Mouse (Mus musculus) limb, embryonic 14.5 days (tissue): ENCODE measurements around the gene Mptx2. TPM values are rescaled to one million over a fixed set of nuclear protein-coding genes. Genes with fewer than 3 reads are reported as not detected.
"Not testable (repeated sequence)": the region's sequence is repeated elsewhere in the genome, so short reads cannot be mapped to it uniquely, and the experiment has no call there.

ENCODE experiments used
- ATAC-seq: fragments of 200-750 bp; cut with Nextera tagmentation; 2 replicates; pipeline ENCODE4 v1.8.0; 2017; ENCODE audit warnings: low read depth, moderate number of reproducible peaks, moderate TSS enrichment; ENCODE audit not compliant: low FRiP score
- DNase-seq: peaks from one replicate; pipeline ENCODE4 v3.0.0-alpha.2; 2015; ENCODE audit warnings: low spot score
- H3K27ac ChIP-seq: fragments of 300-500 bp; sonication (generic); replicated peaks from 2 replicates; pipeline ENCODE4 v1.5.1; 2014; ENCODE audit warnings: low read depth, mild to moderate bottlenecking, low read length, moderate library complexity, mixed read lengths
- H3K27me3 ChIP-seq: fragments of 300-500 bp; sonication (generic); 2 replicates; pipeline ENCODE4 v1.6.1; 2014; ENCODE audit warnings: low read length, mixed read lengths; ENCODE audit not compliant: control insufficient read depth, insufficient read depth
- H3K36me3 ChIP-seq: fragments of 300-500 bp; sonication (generic); 2 replicates; pipeline ENCODE4 v1.6.1; 2014; ENCODE audit warnings: mild to moderate bottlenecking, low read length, moderate library complexity, mixed read lengths; ENCODE audit not compliant: control insufficient read depth, insufficient read depth
- H3K4me1 ChIP-seq: fragments of 300-500 bp; sonication (generic); 2 replicates; pipeline ENCODE4 v1.6.1; 2014; ENCODE audit warnings: antibody characterized with exemption, low read length, mixed read lengths; ENCODE audit not compliant: control insufficient read depth, insufficient read depth
- H3K4me2 ChIP-seq: fragments of 300-500 bp; sonication (generic); replicated peaks from 2 replicates; pipeline ENCODE4 v1.6.1; 2014; ENCODE audit warnings: low read depth, mild to moderate bottlenecking, low read length, moderate library complexity; ENCODE audit not compliant: severe bottlenecking
- H3K4me3 ChIP-seq: fragments of 300-500 bp; sonication (generic); replicated peaks from 2 replicates; pipeline ENCODE4 v1.5.1; 2014; ENCODE audit warnings: low read length
- H3K9ac ChIP-seq: fragments of 300-500 bp; sonication (generic); 2 replicates; pipeline ENCODE4 v1.6.1; 2014; ENCODE audit warnings: mild to moderate bottlenecking, low read depth, low read length, moderate library complexity; ENCODE audit not compliant: severe bottlenecking
- H3K9me3 ChIP-seq: fragments of 300-500 bp; sonication (generic); 2 replicates; pipeline ENCODE4 v1.6.1; 2016; ENCODE audit warnings: low read length; ENCODE audit not compliant: control insufficient read depth
- POLR2A ChIP-seq: fragments of 200-500 bp; IDR thresholded peaks from 2 replicates; pipeline ENCODE4 v1.8.0; 2012; ENCODE audit warnings: inconsistent platforms, mild to moderate bottlenecking, moderate library complexity, borderline replicate concordance; ENCODE audit not compliant: insufficient read depth, insufficient read length; ENCODE audit errors: extremely low read depth
- WGBS: fragments of 180-500 bp; shearing (Covaris S2); extraction: QIAGEN DNeasy Blood & Tissue Kit; methylation state at CpG from one replicate; pipeline ENCODE4 v1.1.7; 2014; 5-methylcytosine and 5-hydroxymethylcytosine counted together
- polyA plus RNA-seq, 2 experiments: library from polyadenylated mRNA; depleted of rRNA in 1 of 2; stranded (reverse) in 1 of 2; unstranded in 1 of 2; fragments of >200 nt; fragmentation: Nextera tagmentation in 1 of 2; extraction: Ambion mirVana in 1 of 2; gene quantifications; 2 replicates each; pipeline versions ENCODE4 v1.2.1 to v1.2.3; 2012 to 2014

The Mptx2 gene
- polyA plus RNA-seq, 2 experiments = not detected

DNA sequence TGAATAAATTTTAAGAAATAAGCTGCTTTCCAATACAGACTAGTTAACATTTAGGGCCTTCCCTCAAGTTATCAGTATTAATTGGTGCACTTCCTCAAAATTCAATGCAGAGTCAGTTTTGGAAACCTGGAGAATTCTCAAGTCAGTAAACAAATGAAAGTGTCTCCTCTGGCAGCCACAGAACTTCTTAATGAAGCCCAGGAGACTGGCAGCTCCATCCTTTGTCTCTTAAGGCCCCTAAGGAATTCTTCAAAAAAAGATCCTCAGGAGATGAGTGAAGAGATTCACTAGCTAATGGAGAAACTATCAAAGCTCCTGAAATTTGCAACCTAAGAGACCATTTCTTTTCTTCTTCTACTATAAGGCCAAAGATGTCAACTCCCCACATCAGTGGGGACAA lies 11.9 kb downstream of the Mptx2 start, which contains the start of gene Olfr418:
Gene Olfr418 (plus strand): TSS at position 301 of the 400 bp plus-strand sequence.
- H3K27ac ChIP-seq = no peak within 1 kb of the TSS
- H3K9me3 ChIP-seq = no peaks in the 10 kb centered on the region
- H3K9ac ChIP-seq = no peak within 1 kb of the TSS
- no peaks in the 10 kb centered on the region for H3K36me3 ChIP-seq
- H3K4me3 ChIP-seq = no peak within 1 kb of the TSS
- no peaks in the 10 kb centered on the region for H3K4me1 ChIP-seq
- TF ChIP-seq POLR2A = no peak
- ATAC-seq = no peak
- no peak for DNase-seq
- H3K4me2 ChIP-seq = no peak within 1 kb of the TSS
- no peaks in the 10 kb centered on the region for H3K27me3 ChIP-seq

- DNase-seq = no peak
- 86% methylated on average over 3 of the region's 3 CpGs for WGBS
- H3K9ac ChIP-seq = no peak overlapping the region
- no peak overlapping the region for H3K4me3 ChIP-seq
- no peak overlapping the region for H3K4me2 ChIP-seq
- no peaks in the 10 kb centered on the region for H3K4me1 ChIP-seq
- no peaks in the 10 kb centered on the region for H3K9me3 ChIP-seq
- H3K27ac ChIP-seq = no peak overlapping the region
- no peaks in the 10 kb centered on the region for H3K27me3 ChIP-seq
- ATAC-seq = no peak
- TF ChIP-seq POLR2A = no peak
- H3K36me3 ChIP-seq = no peaks in the 10 kb centered on the region
Measured at GRCm38 (mm10) chr1:173249888-173250287, 27.7 kb downstream of the Mptx2 start.

GRCm38 (mm10) chr1:173237004-173237403 lies 40.6 kb downstream of the Mptx2 start:
- H3K9me3 ChIP-seq, H3K36me3 ChIP-seq, DNase-seq, H3K27ac ChIP-seq, H3K9ac ChIP-seq, H3K27me3 ChIP-seq, ATAC-seq, H3K4me2 ChIP-seq, H3K4me3 ChIP-seq, H3K4me1 ChIP-seq: not testable (repeated sequence)
- WGBS = 84% methylated on average over 1 of the region's 1 CpGs

GRCm38 (mm10) chr1:173227081-173227480 lies 50.5 kb downstream of the Mptx2 start, which contains the start of gene Fcer1a:
Fcer1a (minus strand) TSS chr1:173227214.
- no peak for TF ChIP-seq POLR2A
- Histone ChIP-seq H3K27me3 (no peaks in the 10 kb centered on the region), H3K9me3 (no peaks in the 10 kb centered on the region), H3K4me2 (no peak within 1 kb of the TSS), H3K4me1 (no peaks in the 10 kb centered on the region), H3K4me3 (no peak within 1 kb of the TSS), H3K27ac (no peak within 1 kb of the TSS), H3K36me3 (no peaks in the 10 kb centered on the region), H3K9ac (no peak within 1 kb of the TSS)
- DNase-seq = no peak
- no peak for ATAC-seq
- 69% methylated on average over 2 of the region's 2 CpGs for WGBS

Other genes starting within 250 kb of the Mptx2 start
- not detected in 2 replicates for gene Olfr1408, start 140.4 kb downstream of the Mptx2 start, polyA plus RNA-seq (2012; rRNA removed)
- gene Olfr1408, start 140.4 kb downstream of the Mptx2 start, polyA plus RNA-seq (2014; fragmentation: Nextera tagmentation; extraction: Ambion mirVana) = not detected in 2 replicates
- gene Olfr1406, start 87.1 kb downstream of the Mptx2 start, polyA plus RNA-seq (2012; rRNA removed) = not detected in 2 replicates
- gene Olfr1406, start 87.1 kb downstream of the Mptx2 start, polyA plus RNA-seq (2014; fragmentation: Nextera tagmentation; extraction: Ambion mirVana) = not detected in 2 replicates
- gene Olfr218, start 80.0 kb downstream of the Mptx2 start, polyA plus RNA-seq (2012; rRNA removed) = not detected in 2 replicates
- not detected in 2 replicates for gene Olfr218, start 80.0 kb downstream of the Mptx2 start, polyA plus RNA-seq (2014; fragmentation: Nextera tagmentation; extraction: Ambion mirVana)
- not detected in 2 replicates for gene Olfr1404, start 65.4 kb downstream of the Mptx2 start, polyA plus RNA-seq (2012; rRNA removed)
- gene Olfr1404, start 65.4 kb downstream of the Mptx2 start, polyA plus RNA-seq (2014; fragmentation: Nextera tagmentation; extraction: Ambion mirVana) = not detected in 2 replicates
- gene Fcer1a, start 50.6 kb downstream of the Mptx2 start, polyA plus RNA-seq (2012; rRNA removed) = 0.09 and 0.13 TPM in 2 replicates
- gene Fcer1a, start 50.6 kb downstream of the Mptx2 start, polyA plus RNA-seq (2014; fragmentation: Nextera tagmentation; extraction: Ambion mirVana) = 0.28 TPM in 1 of 2 replicates, not detected in the other
- gene Olfr418, start 11.8 kb downstream of the Mptx2 start, polyA plus RNA-seq (2012; rRNA removed) = not detected in 2 replicates
- not detected in 2 replicates for gene Olfr418, start 11.8 kb downstream of the Mptx2 start, polyA plus RNA-seq (2014; fragmentation: Nextera tagmentation; extraction: Ambion mirVana)
- 2.1 and 2.2 TPM in 2 replicates for gene Ackr1, start 56.0 kb upstream of the Mptx2 start, polyA plus RNA-seq (2012; rRNA removed)
- gene Ackr1, start 56.0 kb upstream of the Mptx2 start, polyA plus RNA-seq (2014; fragmentation: Nextera tagmentation; extraction: Ambion mirVana) = 1.1 TPM in 2 replicates
- 1.1 and 1.8 TPM in 2 replicates for gene Aim2, start 73.1 kb upstream of the Mptx2 start, polyA plus RNA-seq (2012; rRNA removed)
- gene Aim2, start 73.1 kb upstream of the Mptx2 start, polyA plus RNA-seq (2014; fragmentation: Nextera tagmentation; extraction: Ambion mirVana) = 0.80 and 1.2 TPM in 2 replicates
- 4.7 and 6.1 TPM in 2 replicates for gene Cadm3, start 89.9 kb upstream of the Mptx2 start, polyA plus RNA-seq (2012; rRNA removed)
- gene Cadm3, start 89.9 kb upstream of the Mptx2 start, polyA plus RNA-seq (2014; fragmentation: Nextera tagmentation; extraction: Ambion mirVana) = 2.0 and 2.2 TPM in 2 replicates
- 0.11 and 0.18 TPM in 2 replicates for gene Ifi206, start 213.3 kb upstream of the Mptx2 start, polyA plus RNA-seq (2012; rRNA removed)
- gene Ifi206, start 213.3 kb upstream of the Mptx2 start, polyA plus RNA-seq (2014; fragmentation: Nextera tagmentation; extraction: Ambion mirVana) = 0.07 and 0.10 TPM in 2 replicates